Mouse (Mus musculus) hindbrain, embryonic 16.5 days (tissue): ENCODE results near the gene Txnip. TPM values are rescaled to one million over a fixed set of nuclear protein-coding genes. Genes with fewer than 3 reads are reported as not detected.
"Not testable (repeated sequence)": the region's sequence is repeated elsewhere in the genome, so short reads cannot be mapped to it uniquely, and the experiment has no call there.

ENCODE experiments used
- ATAC-seq: fragments of 200-750 bp; cut with Nextera tagmentation; 2 replicates; pipeline ENCODE4 v1.8.0; 2017; ENCODE audit warnings: moderate TSS enrichment, moderate library complexity
- H3K27ac ChIP-seq: fragments of 300-500 bp; sonication (generic); 2 replicates; pipeline ENCODE4 v1.5.1; 2014; ENCODE audit warnings: low read depth, mild to moderate bottlenecking, control low read depth, low read length, moderate library complexity
- H3K27me3 ChIP-seq: fragments of 300-500 bp; sonication (generic); replicated peaks from 2 replicates; pipeline ENCODE4 v1.6.1; 2014; ENCODE audit warnings: low read length; ENCODE audit not compliant: control insufficient read depth, insufficient read depth
- H3K36me3 ChIP-seq: fragments of 300-500 bp; sonication (generic); 2 replicates; pipeline ENCODE4 v1.6.1; 2014; ENCODE audit warnings: mild to moderate bottlenecking, low read length, moderate library complexity, mixed read lengths; ENCODE audit not compliant: control insufficient read depth, insufficient read depth
- H3K4me1 ChIP-seq: fragments of 300-500 bp; sonication (generic); 2 replicates; pipeline ENCODE4 v1.6.1; 2014; ENCODE audit warnings: low read depth, low read length; ENCODE audit not compliant: control insufficient read depth, insufficient read depth
- H3K4me2 ChIP-seq: fragments of 300-500 bp; sonication (generic); 2 replicates; pipeline ENCODE4 v1.6.1; 2014; ENCODE audit warnings: mild to moderate bottlenecking, low read length, control low read depth, moderate library complexity
- H3K4me3 ChIP-seq: fragments of 300-500 bp; sonication (generic); 2 replicates; pipeline ENCODE4 v1.5.1; 2014; ENCODE audit warnings: mild to moderate bottlenecking, low read length, control low read depth, moderate library complexity
- H3K9ac ChIP-seq: fragments of 300-500 bp; sonication (generic); 2 replicates; pipeline ENCODE4 v1.6.1; 2014; ENCODE audit warnings: low read depth, mild to moderate bottlenecking, control low read depth, low read length, moderate library complexity
- H3K9me3 ChIP-seq: fragments of 300-500 bp; sonication (generic); 2 replicates; pipeline ENCODE4 v1.6.1; 2014; ENCODE audit warnings: mild to moderate bottlenecking, low read length, moderate library complexity; ENCODE audit not compliant: control insufficient read depth
- WGBS: fragments of 180-500 bp; shearing (Covaris S2); extraction: QIAGEN DNeasy Blood & Tissue Kit; methylation state at CpG from one replicate; pipeline ENCODE4 v1.1.7; 2014; 5-methylcytosine and 5-hydroxymethylcytosine counted together
- polyA plus RNA-seq: library from polyadenylated mRNA; unstranded; fragments of >200 nt; fragmentation: Nextera tagmentation; extraction: Ambion mirVana; gene quantifications from 2 replicates; pipeline ENCODE4 v1.2.1, GENCODE M21; 2015

Gene Txnip
- polyA plus RNA-seq, 1 experiment from 2014 or later: 51.0 TPM

- not testable (repeated sequence) for H3K27me3 ChIP-seq, H3K27ac ChIP-seq, ATAC-seq, H3K4me3 ChIP-seq, H3K4me2 ChIP-seq, H3K36me3 ChIP-seq, H3K9ac ChIP-seq, H3K9me3 ChIP-seq
- 82% methylated on average over 3 of the region's 4 CpGs for WGBS
- peaks cover 31% of the 10 kb centered on the region for H3K4me1 ChIP-seq
These were observed 48.2 kb downstream of the Txnip start for GRCm38 (mm10) chr3:96606007-96606406.

- H3K27ac ChIP-seq: no peak overlapping the region
- no peak overlapping the region for H3K4me3 ChIP-seq
- ATAC-seq: no peak
- WGBS: 90% methylated on average over 4 of the region's 4 CpGs
- no peak overlapping the region for H3K4me2 ChIP-seq
- H3K36me3 ChIP-seq: no peaks in the 10 kb centered on the region
- no peaks in the 10 kb centered on the region for H3K9me3 ChIP-seq
- H3K9ac ChIP-seq: no peak overlapping the region
- no peaks in the 10 kb centered on the region for H3K27me3 ChIP-seq
- peaks cover 31% of the 10 kb centered on the region for H3K4me1 ChIP-seq
These were observed 48.9 kb downstream of the Txnip start for GRCm38 (mm10) chr3:96606618-96607017.

Other genes starting within 250 kb of the Txnip start
- gene BC107364, start 105.7 kb upstream of the Txnip start, polyA plus RNA-seq: not detected in 2 replicates
- gene Hfe2, start 32.8 kb upstream of the Txnip start, polyA plus RNA-seq: 3.3 and 3.5 TPM in 2 replicates
- 1.0 and 1.9 TPM in 2 replicates for gene Gm16253, start 19.0 kb downstream of the Txnip start, polyA plus RNA-seq
- gene Polr3gl, start 36.2 kb downstream of the Txnip start, polyA plus RNA-seq: 31.0 and 33.3 TPM in 2 replicates
- 21.5 and 23.9 TPM in 2 replicates for gene Ankrd34a, start 38.7 kb downstream of the Txnip start, polyA plus RNA-seq
- 5.1 and 5.8 TPM in 2 replicates for gene Lix1l, start 43.2 kb downstream of the Txnip start, polyA plus RNA-seq
- gene Rbm8a, start 72.0 kb downstream of the Txnip start, polyA plus RNA-seq: 110 and 113 TPM in 2 replicates
- gene Pex11b, start 77.4 kb downstream of the Txnip start, polyA plus RNA-seq: 62.4 and 66.2 TPM in 2 replicates
- 0.06 and 0.10 TPM in 2 replicates for gene Gm42957, start 77.5 kb downstream of the Txnip start, polyA plus RNA-seq
- 0.85 and 1.1 TPM in 2 replicates for gene Itga10, start 87.6 kb downstream of the Txnip start, polyA plus RNA-seq
- 2.5 and 2.8 TPM in 2 replicates for gene Ankrd35, start 112.2 kb downstream of the Txnip start, polyA plus RNA-seq
- 43.4 and 44.3 TPM in 2 replicates for gene Pias3, start 138.4 kb downstream of the Txnip start, polyA plus RNA-seq
- gene Nudt17, start 150.6 kb downstream of the Txnip start, polyA plus RNA-seq: 20.4 and 22.4 TPM in 2 replicates
- gene Polr3c, start 169.7 kb downstream of the Txnip start, polyA plus RNA-seq: 31.4 and 33.7 TPM in 2 replicates
- gene Rnf115, start 169.7 kb downstream of the Txnip start, polyA plus RNA-seq: 72.2 and 82.0 TPM in 2 replicates